Mouse (Mus musculus) lung, postnatal 25 days (tissue): ENCODE results near the gene Mctp2.
"Not testable (repeated sequence)": the region's sequence is repeated elsewhere in the genome, so short reads cannot be mapped to it uniquely, and the experiment has no call there.

Experiments used
- DNase-seq: peaks from one replicate; pipeline ENCODE4 v3.0.0; 2022; ENCODE audit warnings: low spot score

Gene Mctp2

GRCm38 (mm10) chr7:72271546-72271945 is 34.9 kb downstream of the Mctp2 start:
- DNase-seq = no peak

GRCm38 (mm10) chr7:72269994-72270393 is 36.4 kb downstream of the Mctp2 start:
- DNase-seq = no peak

GRCm38 (mm10) chr7:72260766-72261655 is 45.4 kb downstream of the Mctp2 start:
- DNase-seq = peak; percentile 20

- no peak for DNase-seq
Observed at GRCm38 (mm10) chr7:72259045-72259444, 47.4 kb downstream of the Mctp2 start.

GRCm38 (mm10) chr7:72250326-72250725 is 56.1 kb downstream of the Mctp2 start:
- not testable (repeated sequence) for DNase-seq

GRCm38 (mm10) chr7:72241269-72241668 is 65.1 kb downstream of the Mctp2 start:
- no peak for DNase-seq

- peak; percentile 49 for DNase-seq
Observed at GRCm38 (mm10) chr7:72239782-72240493, 66.5 kb downstream of the Mctp2 start.

GRCm38 (mm10) chr7:72238575-72238974 is 67.8 kb downstream of the Mctp2 start:
- peak; percentile 50 for DNase-seq

- DNase-seq = no peak
Observed at GRCm38 (mm10) chr7:72234433-72234998, 71.9 kb downstream of the Mctp2 start.

- DNase-seq = no peak
Observed at GRCm38 (mm10) chr7:72231182-72231877, 75.1 kb downstream of the Mctp2 start.

- DNase-seq = no peak
Observed at GRCm38 (mm10) chr7:72229925-72230324, 76.5 kb downstream of the Mctp2 start.

GRCm38 (mm10) chr7:72223558-72223957 is 82.8 kb downstream of the Mctp2 start:
- DNase-seq = no peak

GRCm38 (mm10) chr7:72222532-72222931 is 83.9 kb downstream of the Mctp2 start:
- no peak for DNase-seq

GRCm38 (mm10) chr7:72218048-72218447 is 88.4 kb downstream of the Mctp2 start:
- DNase-seq = no peak

GRCm38 (mm10) chr7:72215563-72216215 is 90.7 kb downstream of the Mctp2 start:
- no peak for DNase-seq

GRCm38 (mm10) chr7:72210201-72210600 is 96.2 kb downstream of the Mctp2 start:
- DNase-seq = no peak

- DNase-seq = no peak
Observed at GRCm38 (mm10) chr7:72209296-72209695, 97.1 kb downstream of the Mctp2 start.

- DNase-seq = no peak
Observed at GRCm38 (mm10) chr7:72206841-72207240, 99.6 kb downstream of the Mctp2 start.

GRCm38 (mm10) chr7:72195709-72196108 is 110.7 kb downstream of the Mctp2 start:
- no peak for DNase-seq

- DNase-seq = peak; percentile 9
Observed at GRCm38 (mm10) chr7:72193304-72193703, 113.1 kb downstream of the Mctp2 start.

- DNase-seq = no peak
Observed at GRCm38 (mm10) chr7:72181651-72182050, 124.8 kb downstream of the Mctp2 start.

GRCm38 (mm10) chr7:72169320-72169719 is 137.1 kb downstream of the Mctp2 start:
- no peak for DNase-seq
